Mouse (Mus musculus) heart, postnatal 14 days (tissue): ENCODE data around the gene Lrrc45. TPM values are rescaled to one million over a fixed set of nuclear protein-coding genes. Genes with fewer than 3 reads are reported as not detected.
A peak's percentile ranks its signal among the peaks of the same experiment; 100 is the strongest.
"Not testable (repeated sequence)": the region's sequence is repeated elsewhere in the genome, so short reads cannot be mapped to it uniquely, and the experiment has no call there.

Experiments
- DNase-seq, 2 experiments: peaks; one replicate each; pipeline ENCODE4 v3.0.0; 2021 to 2022
- intact Hi-C: fragments of 180-260 bp; cut with DNase I; formaldehyde crosslinking; loops from one replicate; pipeline ENCODE4 v1.15.1; 2025
- total RNA-seq, 2 experiments: library from RNA; stranded (reverse); gene quantifications; 2 replicates each; pipeline ENCODE4 v1.2.3; 2021

Gene Lrrc45
- total RNA-seq, 2 experiments from 2014 or later = 9.2 to 10.9 TPM

DNA sequence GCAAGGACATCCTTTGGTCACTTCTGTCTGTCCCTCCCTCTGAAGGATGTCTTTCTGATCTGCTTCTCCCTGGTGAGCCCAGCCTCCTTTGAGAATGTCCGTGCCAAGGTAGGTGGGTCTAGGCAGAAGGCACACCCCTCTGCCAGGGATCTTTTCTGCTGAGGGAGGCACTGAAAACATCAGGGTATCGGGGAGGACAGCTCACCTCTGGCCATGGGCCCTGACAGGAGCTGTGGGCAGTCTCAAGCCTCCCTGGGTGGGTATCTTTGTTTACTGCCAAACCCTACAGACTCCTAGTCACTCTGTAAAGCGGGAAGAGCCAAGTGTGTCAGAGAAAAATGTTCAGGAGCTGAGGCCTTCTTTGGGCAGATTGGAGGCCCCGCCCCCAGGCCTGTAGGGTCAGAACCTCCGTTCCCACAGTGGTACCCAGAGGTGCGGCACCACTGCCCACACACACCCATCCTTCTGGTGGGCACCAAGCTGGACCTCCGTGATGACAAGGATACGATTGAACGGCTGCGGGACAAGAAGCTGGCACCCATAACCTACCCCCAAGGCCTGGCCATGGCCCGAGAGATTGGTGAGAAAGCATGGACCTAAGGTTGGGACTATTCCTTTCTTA, 9.1 kb downstream of the Lrrc45 start:
- intact Hi-C loops = loop anchor here (5.0 kb wide), 1 partner anchor 179 kb away; no protein-coding TSS in a partner anchor
- DNase-seq = no peak

DNA sequence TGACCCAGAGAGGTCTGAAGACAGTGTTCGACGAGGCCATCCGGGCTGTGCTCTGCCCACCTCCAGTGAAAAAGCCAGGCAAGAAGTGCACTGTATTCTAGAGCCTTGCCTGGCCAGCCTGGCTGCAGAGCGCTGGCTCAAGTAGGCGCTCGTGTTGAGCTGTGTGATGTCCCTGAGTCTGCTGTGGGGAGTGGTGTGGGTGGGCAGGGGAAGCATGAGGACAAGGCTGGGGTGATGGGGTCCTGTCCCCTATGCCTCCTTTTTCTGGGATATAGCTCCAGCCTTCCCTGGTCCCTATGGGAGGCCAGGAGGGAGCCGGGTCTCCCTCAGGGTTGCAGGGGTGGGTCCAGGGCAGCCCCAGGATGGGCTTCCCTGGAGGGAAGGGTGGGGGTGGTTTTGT, 9.8 kb downstream of the Lrrc45 start:
- no peak for DNase-seq

DNA sequence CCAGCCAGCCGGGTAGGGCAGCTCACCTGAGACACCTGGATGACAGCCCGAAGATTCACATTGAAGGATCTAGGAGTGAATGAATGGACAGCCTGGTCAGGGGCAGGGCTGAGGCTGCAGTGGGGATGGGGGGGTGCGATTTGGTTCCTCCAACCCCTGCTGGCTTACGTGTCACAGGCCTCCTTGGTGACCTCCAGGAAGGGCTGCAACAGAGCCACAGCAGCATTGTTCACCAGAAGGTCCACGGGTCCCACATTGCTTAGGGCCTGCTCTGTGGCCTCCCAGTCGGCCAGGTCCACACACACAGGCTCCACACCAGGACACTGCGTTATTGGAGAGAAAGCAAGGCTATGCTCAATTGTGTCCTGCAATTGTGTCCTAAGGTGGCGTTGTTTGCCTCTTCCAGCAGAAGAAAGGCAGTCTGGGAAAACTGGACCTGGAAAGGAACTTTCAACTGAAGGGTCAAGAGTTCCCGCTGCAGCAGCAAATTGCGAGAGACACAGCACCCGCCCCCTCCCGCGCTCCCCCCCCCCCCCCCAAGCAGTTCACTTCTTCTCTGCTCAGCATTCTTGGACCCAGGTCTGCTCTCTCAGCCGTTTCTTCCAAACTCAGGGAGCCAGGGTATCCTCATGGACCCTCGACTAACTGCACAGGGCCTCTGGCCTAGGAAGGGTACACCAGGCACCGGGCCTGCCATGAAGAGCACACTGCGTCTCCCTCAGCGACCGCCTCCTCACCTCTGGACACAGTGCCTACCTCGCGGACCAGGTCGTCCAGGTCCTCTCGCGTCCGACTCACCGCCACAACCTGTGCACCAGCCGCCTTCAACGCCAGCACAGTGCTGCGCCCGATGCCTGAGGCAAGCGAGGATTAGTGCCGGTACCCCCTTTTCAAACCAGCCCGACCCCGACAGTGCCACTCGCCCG, 12.8 kb downstream of the Lrrc45 start:
- DNase-seq = no peak
- intact Hi-C loops = no loop called here

More for the DNA sequence above, 9.8 kb downstream of the Lrrc45 start:
- intact Hi-C loops = loop anchor here (5.0 kb wide), 1 partner anchor 179 kb away; no protein-coding TSS in a partner anchor

DNA sequence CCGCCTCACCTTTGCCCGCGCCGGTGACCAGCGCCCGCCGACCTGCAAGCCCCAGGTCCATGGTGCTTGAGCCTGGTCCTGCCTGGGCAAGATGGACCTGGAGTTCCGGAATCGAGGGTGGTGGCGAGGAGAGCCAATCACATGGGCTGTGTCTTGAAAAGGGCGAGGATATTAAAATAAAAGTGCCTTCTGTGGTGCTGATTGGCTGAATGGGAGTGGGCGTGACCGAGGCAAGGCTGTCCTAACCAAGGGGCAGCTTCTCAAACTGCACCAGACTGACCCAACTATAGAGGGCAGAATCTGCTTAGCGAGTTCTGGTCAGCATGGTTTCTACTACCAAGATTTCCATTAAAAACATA, 13.4 kb downstream of the Lrrc45 start, which contains the start of gene Dcxr:
Gene Dcxr (minus strand): TSS at position 113 of the 359 bp plus-strand sequence.
- DNase-seq = peak; percentile 84
- intact Hi-C loops = no loop called here

DNA sequence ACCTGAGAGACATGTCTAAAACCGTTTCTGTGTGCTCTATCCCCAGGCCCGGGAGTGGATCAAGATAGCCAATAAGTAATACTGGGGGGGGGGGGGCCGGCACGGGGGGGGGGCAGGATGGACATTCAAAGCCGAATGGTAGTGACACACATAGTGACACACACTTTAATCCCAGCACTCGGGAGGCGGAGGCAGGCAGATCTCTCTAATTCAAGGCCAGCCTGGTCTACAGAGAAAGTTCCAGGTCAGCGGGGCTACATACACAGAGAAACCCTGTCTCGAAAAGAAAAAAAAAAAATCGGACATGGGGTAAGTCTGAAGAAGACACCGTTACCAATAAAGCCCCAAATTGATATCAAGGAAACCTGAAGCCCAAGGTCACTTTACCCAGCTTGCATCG, 13.8 kb downstream of the Lrrc45 start:
- intact Hi-C loops = no loop called here
- DNase-seq = no peak

DNA sequence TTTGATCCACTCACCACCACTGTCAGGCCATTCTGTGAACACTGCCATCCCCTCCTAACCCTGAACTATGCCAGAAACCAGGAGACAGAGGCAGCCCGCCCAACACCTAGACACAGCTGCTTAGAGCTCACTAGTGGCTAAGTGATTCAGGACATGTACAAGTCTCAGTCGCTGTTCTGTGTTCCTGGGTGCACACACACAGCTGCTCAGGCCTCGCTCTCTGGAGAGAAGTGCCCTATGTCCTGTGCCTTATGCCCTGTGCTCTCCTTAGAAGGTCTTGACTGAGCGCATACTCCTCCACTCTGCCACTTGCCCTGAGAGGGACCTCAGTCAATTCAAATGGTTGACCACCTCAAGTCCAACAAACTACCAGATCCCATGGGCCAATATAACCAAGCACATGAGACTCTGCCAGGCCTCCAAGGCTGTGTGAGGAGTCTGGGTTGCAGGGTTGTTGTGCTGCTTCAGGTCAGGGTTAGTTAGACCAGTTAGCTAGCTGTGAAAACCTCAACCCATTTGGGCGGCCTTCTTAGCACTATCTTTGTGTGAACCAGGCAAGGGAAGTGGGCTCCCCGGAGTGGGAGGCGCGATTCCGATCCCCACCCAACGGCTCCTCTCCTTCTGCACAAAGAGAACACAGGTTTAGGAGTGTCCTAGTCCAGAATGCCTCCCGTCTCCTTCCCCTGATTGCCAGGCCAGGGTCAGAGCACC, 15.0 kb downstream of the Lrrc45 start:
- no peak for DNase-seq
- intact Hi-C loops = no loop called here

DNA sequence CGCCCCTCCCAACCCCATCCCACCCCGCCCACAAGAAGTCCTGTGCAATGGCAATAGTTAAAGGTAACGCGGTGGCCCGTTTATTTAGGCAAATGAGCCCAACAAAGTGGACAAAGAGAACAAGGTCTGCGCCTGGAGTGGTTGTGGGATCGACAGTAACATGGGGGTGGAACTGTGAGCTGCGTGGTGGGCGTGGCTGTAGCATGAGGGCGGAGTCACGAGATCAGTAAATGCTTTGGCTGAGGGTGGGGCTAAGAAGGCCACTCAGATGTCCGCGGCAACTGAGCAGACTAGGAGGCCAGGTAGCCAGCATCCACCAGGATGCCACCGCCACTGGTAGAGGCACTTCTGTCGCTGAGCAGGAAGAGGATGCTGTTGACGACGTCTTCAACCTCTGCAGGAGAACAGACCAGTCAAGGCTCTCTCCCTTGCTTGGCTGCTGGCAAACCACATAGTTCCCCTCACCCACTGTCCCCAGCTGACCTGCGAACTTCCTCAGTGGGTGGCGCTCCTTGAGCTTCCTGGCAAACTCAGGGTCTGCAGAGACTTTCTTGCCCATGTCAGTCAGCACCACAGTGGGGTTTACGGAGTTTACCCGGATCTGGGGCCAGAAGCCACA, 15.8 kb downstream of the Lrrc45 start:
- intact Hi-C loops = not testable (repeated sequence)
- DNase-seq = peak in 1 of 2 experiments; percentile 31

DNA sequence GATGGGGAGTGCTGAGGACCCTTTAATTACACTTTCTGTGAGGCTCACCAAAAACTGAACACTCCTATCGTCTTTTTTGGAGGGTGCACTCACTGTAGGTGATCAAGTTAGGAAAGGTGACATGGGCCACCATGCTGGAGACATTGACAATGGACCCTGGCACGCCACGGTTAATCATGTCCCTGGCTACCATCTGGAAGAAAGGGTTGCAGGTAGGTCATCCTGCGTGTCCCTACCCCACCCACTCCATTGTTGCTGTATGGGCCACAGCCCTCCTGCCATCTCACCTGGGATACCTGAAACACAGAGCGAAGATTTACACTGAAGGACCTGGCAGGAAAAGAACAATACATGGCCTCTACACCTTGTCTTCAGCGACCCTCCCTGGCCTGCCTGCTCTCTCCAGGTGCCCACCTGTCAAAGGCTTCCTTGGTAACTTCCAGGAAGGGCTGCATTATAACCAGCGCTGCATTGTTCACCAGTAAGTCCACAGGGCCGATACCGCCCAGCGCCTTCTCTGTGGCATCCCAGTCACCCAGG, 16.7 kb downstream of the Lrrc45 start:
- intact Hi-C loops = no loop called here
- DNase-seq = no peak

DNA sequence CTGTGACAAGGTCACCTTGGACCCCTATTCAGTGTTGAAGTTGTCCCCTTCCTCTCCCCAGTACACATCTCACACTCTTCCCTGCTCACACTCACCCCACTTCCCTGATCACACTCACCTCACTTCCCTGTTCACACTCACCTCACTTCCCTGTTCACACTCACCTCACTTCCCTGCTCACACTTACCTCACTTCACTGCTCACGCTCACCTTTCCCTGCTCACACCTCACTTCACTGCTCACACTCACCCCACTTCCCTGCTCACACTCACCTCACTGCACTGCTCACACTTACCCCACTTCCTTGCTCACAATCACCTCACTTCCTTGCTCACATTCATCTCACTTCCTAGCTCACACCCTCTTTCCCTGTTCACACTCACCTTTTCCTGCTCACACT, 17.7 kb downstream of the Lrrc45 start:
- DNase-seq = no peak
- intact Hi-C loops = no loop called here

DNA sequence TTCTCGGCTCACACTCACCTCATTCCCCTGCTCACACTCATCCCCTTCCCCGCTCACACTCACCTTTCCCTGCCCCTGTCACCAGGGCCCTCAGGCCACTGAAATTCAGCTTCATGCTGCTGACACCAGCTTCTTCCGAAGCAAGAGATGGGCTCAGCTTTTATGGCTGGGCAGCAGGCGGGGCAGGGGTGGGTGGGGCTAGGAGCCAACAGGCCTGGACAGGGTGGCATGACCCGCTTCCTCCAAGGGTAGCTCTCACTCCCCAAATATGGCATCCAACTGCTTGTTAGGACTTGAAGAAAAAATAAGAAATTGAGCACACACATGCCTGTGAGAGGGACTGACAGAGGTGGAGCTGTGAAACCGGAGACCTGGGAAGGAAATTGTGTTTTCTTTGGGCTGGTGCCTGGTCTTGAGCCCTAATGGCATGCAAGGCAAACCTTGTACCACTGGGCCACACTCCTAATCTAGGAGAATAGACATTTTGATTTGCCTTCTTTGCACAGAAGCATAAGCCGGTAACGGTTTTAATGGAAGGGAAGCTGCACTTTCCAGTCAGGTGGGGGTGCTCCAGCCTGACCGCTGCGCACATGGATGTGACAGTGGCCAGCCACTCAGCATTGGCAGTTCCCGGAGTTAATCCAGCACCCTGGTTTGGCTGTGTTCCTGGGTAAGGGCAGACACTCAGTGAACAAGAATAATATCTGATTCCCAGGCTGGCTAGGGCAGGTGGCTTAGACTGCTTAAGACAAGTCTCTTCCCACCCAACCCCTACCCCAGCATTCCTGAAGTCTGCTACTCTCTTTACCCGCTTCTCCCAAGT, 18.3 kb downstream of the Lrrc45 start, which contains the start of gene Cbr2:
Gene Cbr2 (minus strand): TSS at position 257 of the 823 bp plus-strand sequence.
- intact Hi-C loops = no loop called here
- peak; percentile 37 to 61 for DNase-seq

DNA sequence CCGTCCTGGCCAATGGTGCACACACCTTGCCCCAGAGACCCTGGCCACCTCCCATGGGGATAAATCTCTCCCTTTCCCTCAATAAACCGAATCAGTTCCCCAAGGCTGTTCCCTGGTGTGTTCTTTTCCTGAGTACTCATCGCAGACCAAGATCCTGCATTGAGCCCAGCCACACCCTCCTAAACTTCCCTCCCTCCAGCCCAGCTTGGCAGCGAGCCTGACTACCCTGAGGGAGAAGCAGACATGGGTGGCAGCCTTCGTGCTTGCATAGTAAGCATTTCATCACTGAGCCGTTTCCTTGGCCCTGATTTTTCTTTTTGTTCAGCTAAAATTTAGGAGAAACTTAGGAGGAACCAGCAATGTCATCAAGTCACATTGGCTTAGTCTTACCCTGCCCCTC, 19.8 kb downstream of the Lrrc45 start:
- intact Hi-C loops = no loop called here

DNA sequence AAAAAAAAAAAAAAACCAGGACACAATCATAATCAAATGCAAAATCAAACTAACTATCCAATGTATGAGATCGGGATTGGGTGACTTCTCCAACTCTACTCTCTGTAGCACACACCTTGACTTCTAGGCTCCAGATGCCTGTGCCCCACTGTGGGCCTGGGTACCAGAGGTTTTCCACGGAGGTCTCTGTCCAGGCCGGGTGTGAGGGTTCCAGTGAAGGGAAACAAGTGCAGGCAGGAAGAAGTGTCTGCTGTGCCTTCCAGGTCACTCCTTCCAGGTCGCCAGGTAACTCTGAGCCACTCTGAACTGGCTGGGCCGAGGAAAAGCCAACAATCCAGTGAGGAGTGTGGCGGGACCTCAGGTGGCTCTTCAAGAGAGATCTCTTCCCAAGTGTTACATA, 22.7 kb downstream of the Lrrc45 start:
- intact Hi-C loops = no loop called here
- no peak for DNase-seq

More for the DNA sequence above, 19.8 kb downstream of the Lrrc45 start:
- DNase-seq = peak; percentile 52 to 57

DNA sequence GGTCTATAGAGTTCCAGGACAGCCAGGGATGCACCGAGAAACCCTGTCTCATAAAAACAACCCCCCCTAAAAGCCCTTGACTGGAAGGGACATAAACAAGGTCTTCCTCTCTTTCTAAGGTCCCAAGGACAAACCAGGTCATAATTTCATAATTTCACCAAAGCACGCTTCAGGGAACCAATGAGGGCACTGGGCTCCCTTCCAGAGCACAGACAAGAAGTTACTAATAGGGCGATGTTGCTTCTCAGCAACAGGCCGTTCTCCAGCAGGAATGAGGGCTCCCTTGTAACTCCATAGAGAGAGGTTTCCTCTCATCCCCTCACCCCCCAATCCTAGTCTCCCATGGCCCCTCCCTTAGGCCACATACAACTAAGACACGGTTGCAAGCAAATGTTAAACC, 27.3 kb downstream of the Lrrc45 start:
- DNase-seq = no peak
- intact Hi-C loops = no loop called here

DNA sequence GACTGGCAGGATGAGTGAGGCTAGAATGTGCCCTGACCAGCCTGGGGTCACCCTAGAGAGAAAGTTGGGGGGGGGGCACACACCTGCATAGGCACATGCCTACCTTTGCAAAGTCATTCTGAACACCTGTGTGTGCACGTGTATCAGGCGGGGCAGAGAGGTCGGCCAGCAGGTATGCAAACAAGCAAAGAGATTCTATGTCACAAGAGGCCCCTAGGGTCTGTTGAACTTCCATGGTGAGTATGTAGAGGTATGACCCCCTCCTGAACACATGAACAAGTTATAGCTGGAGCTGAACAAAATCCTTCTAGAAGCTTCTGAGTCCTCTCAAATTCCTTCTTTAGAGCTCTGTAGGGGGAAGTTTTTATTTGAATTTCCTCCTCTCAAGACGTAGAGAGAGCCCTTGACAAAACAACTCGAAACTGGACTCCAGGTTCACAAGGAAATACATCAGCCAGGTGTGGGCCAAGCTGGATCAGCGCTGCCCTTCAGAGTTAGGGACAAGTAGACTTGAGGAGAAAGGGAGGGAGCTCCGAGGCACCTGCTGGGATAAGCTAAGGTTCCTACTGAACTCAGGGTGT, 30.5 kb downstream of the Lrrc45 start:
- no peak for DNase-seq
- intact Hi-C loops = no loop called here

DNA sequence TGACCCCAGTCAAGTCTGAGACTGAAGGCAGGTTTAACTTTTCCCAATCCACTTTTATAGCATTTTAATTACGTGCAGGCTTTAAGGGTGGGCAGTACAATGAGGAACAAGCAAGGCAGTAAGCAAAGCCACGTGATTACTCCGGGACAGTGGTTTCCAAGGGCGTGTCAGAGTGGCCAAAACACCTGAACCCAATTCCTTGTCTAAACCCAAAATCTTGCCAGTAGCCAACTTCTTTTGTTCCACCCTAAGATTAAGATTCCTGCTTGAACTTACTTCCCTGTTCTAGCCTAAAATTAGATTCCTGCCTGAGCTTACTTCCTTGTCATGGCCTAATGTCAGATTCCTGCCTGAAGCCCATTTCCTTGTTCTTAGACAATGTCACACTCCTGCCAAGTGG, 34.2 kb downstream of the Lrrc45 start:
- DNase-seq = no peak
- intact Hi-C loops = no loop called here

DNA sequence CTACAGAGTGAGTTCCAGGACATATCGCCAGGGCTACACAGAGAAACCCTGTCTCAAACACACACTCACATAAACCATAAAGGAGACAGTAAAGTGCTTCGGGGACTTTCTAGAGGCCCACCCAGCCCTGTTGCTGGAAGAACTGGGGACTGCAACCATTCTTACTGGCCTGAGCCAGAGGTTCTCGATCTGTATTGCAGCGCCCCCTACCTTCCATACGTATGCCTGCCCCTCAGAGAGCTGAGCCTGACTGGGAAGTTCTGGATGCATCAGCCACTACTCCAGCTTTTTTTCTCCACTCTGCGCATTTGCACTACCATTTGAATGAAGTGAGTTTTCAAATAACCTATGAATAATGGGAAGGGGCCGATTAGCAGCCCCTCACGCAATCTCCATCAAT, 35.7 kb downstream of the Lrrc45 start:
- intact Hi-C loops = no loop called here
- DNase-seq = peak in 1 of 2 experiments; percentile 55

DNA sequence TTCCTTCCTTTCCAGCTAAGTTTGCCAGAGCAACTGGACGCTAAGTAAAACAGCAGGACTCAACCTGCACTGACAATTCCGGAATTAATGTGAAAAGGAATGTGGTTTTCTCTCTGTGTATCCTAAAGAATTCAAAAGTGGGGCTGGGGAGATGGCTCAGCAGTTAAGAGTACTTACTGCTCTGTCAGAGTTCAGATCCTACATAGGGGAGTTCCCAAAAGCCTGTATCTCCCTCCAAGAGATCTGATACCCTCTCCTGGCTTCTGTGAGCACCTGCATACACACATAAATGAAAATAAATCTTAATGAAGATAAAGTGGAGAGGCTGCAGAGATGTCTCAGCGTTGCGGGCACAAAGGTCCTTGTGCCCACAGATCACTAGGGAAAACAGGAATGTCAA, 37.9 kb downstream of the Lrrc45 start:
- intact Hi-C loops = loop anchor here (2.0 kb wide), 1 partner anchor 27 kb away; no protein-coding TSS in a partner anchor
- DNase-seq = no peak

DNA sequence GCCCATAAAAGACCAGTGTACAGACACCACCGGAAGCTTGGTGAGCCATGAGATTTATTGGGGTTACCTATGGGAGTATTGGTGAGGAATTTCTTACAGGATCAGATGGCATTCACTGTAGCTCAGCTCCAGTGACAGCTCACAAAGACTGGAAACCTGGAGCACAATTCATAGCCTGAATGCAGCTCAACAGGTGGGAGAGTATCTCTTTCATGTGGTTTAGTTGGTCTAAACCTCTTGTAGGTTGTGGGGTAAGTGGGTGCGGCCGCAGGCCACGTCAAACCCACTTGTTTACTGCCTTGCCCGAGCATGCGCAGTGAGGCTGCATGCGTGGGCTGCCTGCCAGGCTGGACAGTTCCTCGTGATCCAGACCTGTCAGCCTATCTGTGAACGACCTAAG, 46.5 kb downstream of the Lrrc45 start:
- intact Hi-C loops = no loop called here
- no peak for DNase-seq
